Mouse (Mus musculus) c-Kit-positive CD71-positive TER-119-positive erythroid progenitor cells, embryonic 14.5 days (primary cell): ENCODE data around the gene Gm20503.

ENCODE experiments used
- DNase-seq: peaks from one replicate; pipeline ENCODE4 v3.0.0-alpha.2; 2013; ENCODE audit warnings: low spot score

Gene Gm20503

DNA sequence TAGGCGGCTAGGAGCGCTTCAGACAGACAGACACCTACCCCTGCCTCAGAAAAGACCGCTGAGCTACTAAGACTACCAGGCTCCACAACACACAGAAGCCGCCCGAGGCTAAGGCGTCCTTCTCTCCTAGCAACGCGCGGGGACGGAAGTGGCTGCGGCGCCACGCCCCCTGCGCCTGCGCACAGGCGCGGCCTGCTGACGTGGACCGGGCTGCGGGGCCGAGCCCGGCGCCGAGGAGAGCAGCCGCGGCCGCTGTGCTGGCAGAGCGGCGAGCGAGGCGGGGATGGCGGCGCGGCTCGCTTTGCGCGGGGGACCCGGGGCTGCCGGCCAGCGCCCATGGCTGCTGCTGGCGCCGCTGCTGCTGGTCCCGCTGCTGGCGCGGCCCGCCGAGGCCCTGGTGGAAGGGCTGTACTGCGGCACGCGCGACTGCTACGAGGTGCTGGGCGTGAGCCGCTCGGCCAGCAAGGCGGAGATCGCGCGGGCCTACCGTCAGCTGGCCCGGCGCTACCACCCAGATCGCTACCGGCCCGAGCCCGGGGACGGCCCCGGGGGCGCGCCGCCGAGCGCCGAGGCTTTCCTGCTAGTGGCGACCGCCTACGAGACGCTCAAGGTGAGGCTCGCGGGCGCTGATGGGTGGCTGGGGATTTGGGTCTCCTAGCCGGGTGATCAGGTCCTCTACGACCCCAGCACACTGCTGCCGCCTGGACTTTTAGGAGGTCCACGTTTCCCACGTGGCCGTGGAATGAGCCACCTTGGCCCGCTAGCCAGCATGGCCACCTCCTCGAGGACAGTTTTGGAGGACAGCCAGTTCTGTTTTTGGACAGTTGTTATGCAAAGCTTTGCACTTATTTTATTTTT lies at the start of gene Gm20503:
Gm20503 (plus strand) TSS at position 263 of the 858 bp plus-strand sequence.
- DNase-seq: peak; percentile 87

DNA sequence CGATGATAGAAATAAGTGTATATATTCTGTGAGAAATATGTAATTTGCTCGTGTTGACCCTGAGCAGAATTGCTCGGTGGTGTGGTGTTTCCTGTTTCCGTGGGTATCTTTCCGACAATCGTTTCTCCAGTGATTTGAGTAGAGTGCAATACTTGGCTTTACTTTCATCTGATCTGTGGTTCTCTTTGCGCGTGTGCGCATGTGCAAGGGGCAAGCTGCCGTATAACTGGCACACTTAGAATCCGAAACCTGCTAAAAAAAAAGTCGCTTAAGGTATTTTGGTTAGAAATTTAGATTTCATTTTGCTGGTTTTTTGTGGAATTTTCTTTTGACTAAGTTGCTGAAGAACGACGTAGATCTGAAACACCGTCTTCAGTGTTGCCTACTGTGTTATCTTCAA lies 41.3 kb upstream of the Gm20503 start:
- no peak for DNase-seq

- DNase-seq: no peak
Measured at GRCm38 (mm10) chr4:58963271-58963670, 39.7 kb upstream of the Gm20503 start.

DNA sequence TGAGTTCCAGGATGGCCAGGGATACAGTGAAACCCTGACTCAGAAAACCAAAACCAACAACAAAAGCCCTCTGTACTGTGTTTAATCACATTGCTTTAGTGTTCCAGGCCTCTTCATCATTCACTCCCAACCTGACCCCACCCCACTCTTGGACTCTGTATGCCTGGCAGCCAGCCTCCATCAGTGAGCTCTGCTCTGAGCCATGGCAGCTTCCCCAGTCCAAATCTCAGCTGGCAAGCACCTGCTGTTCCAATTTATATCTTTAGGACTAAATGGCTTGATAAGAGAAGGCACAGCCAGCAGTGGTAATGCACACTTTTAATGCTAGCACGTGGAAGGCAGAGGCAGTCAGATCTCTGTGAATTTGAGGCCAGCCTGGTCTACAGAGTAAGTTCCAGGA lies 37.9 kb upstream of the Gm20503 start:
- no peak for DNase-seq

DNA sequence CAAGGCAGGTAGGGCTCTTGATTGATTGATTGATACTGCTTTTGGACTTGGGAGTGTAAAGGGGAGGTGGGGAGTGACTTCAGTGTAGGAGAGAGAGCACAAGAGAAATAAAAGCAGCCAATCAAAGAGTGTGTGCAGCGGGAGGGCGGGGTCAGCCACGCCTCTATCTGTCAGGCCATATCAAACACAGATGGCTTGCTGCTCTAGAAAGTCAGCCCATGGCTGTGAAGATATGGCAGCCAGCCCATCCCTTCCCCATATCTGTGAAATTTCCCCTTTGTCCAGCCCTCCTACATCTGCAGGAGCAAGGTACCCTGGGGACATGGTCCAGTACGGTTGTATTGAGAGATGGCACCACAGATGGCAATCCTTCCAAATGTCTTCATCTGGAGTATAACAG lies 32.3 kb upstream of the Gm20503 start:
- peak; percentile 79 for DNase-seq

DNA sequence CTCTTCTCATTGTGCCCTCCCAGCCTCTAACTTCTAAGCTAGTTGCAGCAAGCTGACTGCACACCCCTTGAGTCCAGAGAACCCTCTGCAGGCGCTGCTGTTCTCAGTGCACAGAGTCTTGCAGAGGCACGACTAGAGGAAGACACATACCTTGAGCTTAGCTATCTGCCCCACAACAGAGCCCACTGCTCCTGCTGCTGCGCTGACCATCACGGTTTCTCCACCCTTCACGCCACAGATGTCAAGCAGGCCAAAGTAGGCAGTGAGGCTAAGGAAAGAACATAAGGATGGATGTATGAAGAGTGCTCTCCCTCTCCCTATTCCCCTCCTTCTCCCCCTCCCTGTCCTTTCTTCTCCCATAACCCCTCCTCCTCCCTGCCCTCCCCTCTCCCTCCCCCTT lies 27.3 kb upstream of the Gm20503 start:
- DNase-seq: no peak

GRCm38 (mm10) chr4:58981421-58981820 lies 21.6 kb upstream of the Gm20503 start:
- DNase-seq: no peak

DNA sequence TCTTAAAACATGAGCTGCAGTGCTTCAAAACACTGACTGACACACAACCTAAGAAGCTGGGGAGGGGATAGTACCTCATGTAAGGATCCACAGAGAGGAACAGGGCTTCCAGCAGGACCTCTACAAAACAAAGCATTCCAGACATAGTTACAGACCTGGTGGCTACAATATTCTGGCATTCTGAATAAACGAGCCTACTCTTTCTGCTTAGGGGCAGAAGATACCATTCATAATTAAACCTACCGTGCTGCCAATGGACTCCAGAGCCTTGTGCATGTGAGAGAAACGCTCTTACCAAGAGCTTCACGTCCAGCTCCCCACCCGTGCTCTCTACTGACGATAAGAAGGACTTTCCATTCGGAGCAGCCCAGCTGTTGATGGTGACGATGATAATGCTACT lies 20.2 kb upstream of the Gm20503 start:
- no peak for DNase-seq

GRCm38 (mm10) chr4:58985157-58985648 lies 17.8 kb upstream of the Gm20503 start:
- DNase-seq: peak; percentile 86

DNA sequence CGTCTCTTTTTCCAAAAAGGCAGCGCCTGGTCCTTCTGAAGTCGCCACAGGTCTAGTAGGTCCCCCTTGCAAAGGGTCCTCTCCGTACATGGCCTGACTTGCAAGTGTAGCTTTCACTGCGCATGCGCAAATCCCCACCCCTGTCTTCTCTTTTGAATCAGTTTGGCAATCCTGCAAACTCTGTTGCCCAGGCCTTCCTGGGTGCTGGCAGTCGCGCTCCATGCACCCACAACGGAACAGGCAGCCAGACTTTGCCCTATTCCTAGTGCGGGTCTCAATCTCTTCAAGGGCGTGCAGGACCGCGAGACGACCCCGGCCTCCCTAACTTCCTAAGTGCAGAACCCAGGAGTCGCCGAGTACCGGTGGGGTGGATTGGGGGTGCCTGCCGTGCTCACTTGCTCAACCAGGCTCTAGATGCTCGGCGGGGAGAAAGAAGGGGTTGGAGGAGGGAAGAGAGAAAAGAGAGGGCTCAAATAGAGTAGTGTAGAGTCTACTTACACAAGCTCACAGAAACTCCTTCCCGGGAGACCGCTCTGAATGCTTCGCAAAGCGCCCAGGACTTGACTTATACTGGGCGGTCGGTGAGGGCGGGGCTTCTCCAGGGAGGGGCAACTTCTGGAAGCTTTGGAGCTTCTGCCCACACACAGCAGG lies 16.3 kb upstream of the Gm20503 start, which contains the start of gene Ptgr1:
Ptgr1 (minus strand) TSS at position 580 of the 651 bp plus-strand sequence.
- DNase-seq: peak; percentile 86

DNA sequence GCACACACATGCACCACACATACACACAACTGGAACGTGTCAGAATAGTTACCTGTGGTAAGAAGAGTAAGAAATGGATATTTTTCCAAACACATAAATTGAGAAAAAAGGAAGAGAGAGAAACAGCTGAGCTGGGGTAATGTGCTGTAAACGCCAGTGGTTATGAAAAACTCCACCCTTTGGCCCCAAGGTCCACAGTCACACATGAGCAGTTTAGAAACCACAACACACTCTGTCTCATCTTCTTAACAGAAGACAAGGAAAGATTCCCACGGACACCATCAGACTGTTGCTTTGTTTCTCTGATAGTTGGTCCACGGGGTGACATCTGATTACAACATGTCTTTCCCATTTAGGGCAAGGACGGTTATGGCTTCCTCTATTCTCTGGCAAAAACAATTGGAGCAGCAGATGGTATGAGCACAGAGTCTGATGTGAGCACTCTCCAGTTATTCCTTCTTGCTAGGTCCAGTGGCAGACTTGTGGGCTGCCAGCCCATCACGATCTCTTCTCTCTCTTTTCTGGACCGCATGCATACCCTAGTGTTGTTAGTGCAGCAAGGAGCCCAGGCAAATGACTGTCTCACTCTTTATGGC lies 13.6 kb upstream of the Gm20503 start:
- DNase-seq: no peak

GRCm38 (mm10) chr4:58990609-58991434 lies 12.2 kb upstream of the Gm20503 start:
- peak; percentile 58 for DNase-seq

DNA sequence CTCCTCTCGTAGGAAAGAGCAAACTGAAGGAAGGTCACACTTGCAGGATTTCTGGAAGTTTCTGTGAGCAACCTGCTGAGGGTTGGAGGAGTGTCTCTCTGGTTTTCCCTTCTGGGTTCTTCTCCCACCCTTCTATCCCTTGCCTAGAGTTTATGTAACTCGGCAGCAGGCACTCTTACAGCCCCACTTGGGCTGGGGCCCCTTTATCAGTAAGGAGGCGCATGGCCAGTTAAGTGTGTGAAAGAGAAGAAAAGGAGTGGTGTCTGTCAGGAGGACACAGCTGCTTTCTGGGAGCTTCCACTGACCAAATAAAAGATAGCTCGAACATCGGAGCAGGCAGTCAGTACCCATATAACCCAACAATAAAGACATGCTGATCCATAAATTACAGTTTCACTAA lies 10.8 kb upstream of the Gm20503 start:
- no peak for DNase-seq

DNA sequence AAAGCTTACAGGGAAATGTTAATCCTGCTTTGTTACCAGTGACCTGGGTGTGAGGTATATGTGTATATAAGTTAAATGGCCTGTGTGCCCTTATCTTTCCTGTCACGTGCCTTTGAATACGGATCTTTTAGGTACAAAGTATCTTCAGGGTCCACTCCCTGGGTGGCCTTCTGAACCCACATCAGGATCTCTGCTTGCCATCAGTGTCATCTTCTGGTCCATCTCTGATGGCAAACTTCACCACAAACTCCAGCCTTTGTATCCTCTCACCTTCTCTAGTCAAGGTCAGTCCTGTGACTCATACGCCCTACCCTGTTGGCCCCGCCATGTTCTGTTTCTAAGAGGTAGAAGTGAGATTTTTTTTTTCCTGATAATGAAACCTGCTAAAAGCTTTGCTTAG lies 8.2 kb upstream of the Gm20503 start, which contains the start of gene Dnajc25:
Dnajc25 (plus strand) TSS at position 301 of the 400 bp plus-strand sequence.
- DNase-seq: no peak

DNA sequence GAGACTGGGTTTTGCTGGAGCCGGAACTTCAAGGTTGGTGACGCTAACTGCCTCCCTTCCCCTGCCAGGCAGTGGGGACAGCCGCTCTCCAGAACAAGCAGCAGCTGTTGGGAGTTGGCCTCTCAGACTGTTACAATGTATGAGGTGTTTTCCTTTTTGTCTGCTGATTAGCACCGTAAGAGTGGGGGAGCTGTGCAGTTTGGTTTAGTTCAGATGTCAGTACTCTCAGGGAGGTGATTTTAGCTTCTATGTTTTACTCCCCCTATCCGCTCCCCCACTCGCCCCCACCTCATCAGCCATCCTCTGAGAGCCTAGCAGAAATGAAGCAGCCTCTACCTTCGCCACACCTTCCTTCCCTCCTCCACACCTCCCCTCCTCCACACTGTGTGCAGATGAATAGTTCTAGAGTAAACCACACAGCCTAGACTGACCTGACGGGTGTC lies 7.7 kb upstream of the Gm20503 start:
- no peak for DNase-seq

DNA sequence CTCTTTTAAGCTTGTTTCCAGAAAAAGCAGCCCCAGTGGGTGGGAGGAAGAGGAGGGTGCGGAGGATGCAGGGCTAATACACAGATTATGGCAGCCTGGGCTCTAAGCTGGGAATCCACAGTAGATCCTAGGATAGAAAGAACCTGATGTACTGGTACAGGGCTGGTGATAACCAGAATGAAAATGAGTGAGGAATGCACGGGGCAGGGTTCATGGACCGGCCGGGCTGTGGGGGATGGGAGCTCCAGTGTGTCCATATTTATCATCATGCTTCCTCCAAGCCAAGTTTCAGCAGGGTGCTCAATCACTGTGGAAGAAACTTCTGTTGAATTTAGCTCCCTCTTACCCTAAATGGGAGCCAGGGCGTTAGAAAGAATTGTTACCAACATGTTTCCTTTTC lies 5.9 kb upstream of the Gm20503 start:
- DNase-seq: no peak

DNA sequence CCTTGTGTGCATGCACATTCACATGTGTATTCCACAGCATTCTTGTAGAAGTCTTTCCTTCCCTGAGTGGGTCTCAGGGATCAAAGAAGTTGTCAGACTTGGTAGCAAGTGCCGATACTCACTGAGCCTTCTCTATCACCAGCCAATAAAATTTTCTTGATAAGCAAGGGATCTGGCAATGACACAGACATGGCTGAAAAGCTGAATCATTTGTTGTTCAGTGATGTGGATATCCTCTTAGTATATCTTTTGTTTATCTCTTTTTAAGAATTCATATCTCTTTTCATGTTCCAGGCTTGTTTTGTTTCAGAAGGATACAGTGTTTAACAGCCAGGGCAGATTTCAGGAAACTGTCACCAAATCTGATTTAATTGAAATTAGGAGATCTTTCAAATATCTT lies 4.3 kb upstream of the Gm20503 start:
- no peak for DNase-seq

GRCm38 (mm10) chr4:58999686-59000085 lies 3.3 kb upstream of the Gm20503 start:
- DNase-seq: peak; percentile 72

DNA sequence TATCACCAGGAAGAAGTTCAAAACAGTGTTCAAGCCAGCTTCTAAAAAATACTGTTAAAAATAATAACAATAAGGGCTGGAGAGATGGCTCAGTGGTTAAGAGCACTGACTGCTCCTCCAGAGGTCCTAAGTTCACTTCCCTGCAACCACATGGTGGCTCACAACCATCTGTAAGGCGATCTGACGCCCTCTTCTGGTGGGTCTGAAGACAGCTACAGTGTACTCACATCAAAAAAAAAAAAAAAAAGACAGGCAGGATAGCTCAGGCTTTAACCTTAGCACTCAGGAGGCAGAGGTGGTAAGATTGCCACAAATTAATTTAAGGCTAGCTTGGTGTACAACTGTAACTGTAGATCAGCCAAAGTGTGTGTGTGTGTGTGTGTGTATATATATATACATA lies 2.4 kb upstream of the Gm20503 start:
- DNase-seq: peak; percentile 55

GRCm38 (mm10) chr4:59003806-59004200 lies 793 bp downstream of the Gm20503 start:
- no peak for DNase-seq

- no peak for DNase-seq
Measured at GRCm38 (mm10) chr4:59006211-59006610, 3.2 kb downstream of the Gm20503 start.

DNA sequence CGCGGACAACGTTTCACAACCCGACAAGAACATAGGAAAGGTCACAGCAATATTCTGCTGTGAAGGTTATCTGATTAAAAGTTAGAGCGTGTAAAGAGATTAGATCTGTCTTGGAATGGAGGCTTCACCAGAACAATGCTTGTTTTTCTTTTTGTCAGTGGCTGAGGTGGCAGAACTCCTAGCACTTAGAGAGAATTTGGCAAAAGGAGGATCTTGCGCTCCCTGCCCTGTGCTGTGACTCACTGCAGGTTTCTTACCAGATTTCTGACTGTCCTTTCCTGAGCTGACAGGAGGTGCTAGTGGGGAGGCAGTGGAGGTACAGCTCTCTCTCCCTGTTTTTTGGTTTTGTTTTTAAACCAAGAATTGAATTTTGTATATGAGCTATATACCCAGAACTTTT lies 4.0 kb downstream of the Gm20503 start:
- DNase-seq: no peak
